Mouse (Mus musculus) skeletal muscle tissue, adult 2 months (tissue): ENCODE data around the gene Gm10334.
"Not testable (repeated sequence)": the region's sequence is repeated elsewhere in the genome, so short reads cannot be mapped to it uniquely, and the experiment has no call there.

ENCODE experiments used
- DNase-seq: peaks from one replicate; pipeline ENCODE4 v3.0.0-alpha.2; 2012; ENCODE audit warnings: low read depth, low spot score

The Gm10334 gene

DNA sequence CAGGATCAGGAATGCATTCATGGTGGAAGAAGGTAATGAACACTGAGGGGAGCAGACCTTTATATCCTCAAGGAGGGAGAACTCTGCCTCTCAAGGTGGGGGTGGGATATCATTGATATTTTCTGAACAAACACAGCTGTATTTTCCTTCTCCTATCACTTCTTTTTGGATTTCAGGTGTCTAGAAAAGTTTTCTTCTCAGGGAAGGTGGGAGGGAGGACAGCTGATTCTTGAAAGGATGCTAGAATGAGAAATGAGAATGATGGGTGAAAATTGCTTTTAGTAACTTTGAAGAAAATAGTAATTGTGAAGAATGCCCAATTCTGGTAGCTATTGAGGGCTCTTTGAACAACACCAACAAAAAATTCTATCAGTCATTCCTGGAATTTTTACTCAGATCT is at the start of gene Gm10334:
Gene Gm10334 (minus strand): TSS at position 101 of the 400 bp plus-strand sequence.
- DNase-seq = not testable (repeated sequence)

DNA sequence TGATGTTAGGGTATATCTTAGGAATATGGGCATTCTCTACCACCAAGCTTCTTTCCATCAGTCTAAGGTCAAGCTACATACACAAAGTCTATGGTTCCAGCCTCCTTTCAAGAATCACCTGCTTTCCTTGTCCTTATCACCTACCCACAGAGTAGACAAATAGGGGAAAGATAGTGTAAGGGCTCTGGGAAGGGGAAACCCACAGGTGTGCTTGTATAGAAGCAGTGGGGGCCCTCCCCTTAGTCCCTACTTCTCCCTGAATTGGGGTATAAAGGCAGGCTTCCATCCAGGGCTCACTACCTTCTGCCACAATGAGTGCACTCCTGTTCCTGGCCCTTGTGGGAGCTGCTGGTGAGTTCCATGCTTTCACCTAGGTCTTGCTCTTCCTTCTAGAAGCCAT is 12.7 kb upstream of the Gm10334 start, which contains the start of gene Prss1:
Gene Prss1 (plus strand): TSS at position 301 of the 400 bp plus-strand sequence.
- DNase-seq = not testable (repeated sequence)

GRCm38 (mm10) chr6:41442261-41442660 is 3.7 kb downstream of the Gm10334 start:
- not testable (repeated sequence) for DNase-seq
